Mouse (Mus musculus) T-cell, adult 2 months (primary cell): ENCODE measurements around the gene Caskin2.
"Not testable (repeated sequence)": the region's sequence is repeated elsewhere in the genome, so short reads cannot be mapped to it uniquely, and the experiment has no call there.

ENCODE experiments used
- DNase-seq: peaks from one replicate; pipeline ENCODE4 v3.0.0; 2022; ENCODE audit warnings: low spot score

The Caskin2 gene

GRCm38 (mm10) chr11:115813507-115814296 lies at the start of gene Caskin2:
Caskin2 (minus strand) TSS chr11:115813639.
- DNase-seq: peak; percentile 91

GRCm38 (mm10) chr11:115859143-115859945 lies 45.9 kb upstream of the Caskin2 start:
- DNase-seq: peak; percentile 86

GRCm38 (mm10) chr11:115858354-115858753 lies 44.9 kb upstream of the Caskin2 start, which contains the start of gene Myo15b:
Myo15b (plus strand) TSS chr11:115858406.
- DNase-seq: no peak

- no peak for DNase-seq
These were observed 44.5 kb upstream of the Caskin2 start for GRCm38 (mm10) chr11:115857936-115858335.

GRCm38 (mm10) chr11:115857146-115857545 lies 43.7 kb upstream of the Caskin2 start:
- DNase-seq: not testable (repeated sequence)

GRCm38 (mm10) chr11:115854674-115855073 lies 41.2 kb upstream of the Caskin2 start:
- no peak for DNase-seq

GRCm38 (mm10) chr11:115845819-115846218 lies 32.4 kb upstream of the Caskin2 start:
- DNase-seq: no peak

GRCm38 (mm10) chr11:115844240-115844639 lies 30.8 kb upstream of the Caskin2 start:
- no peak for DNase-seq

GRCm38 (mm10) chr11:115843891-115844239 lies 30.4 kb upstream of the Caskin2 start:
- DNase-seq: no peak

- no peak for DNase-seq
These were observed 29.9 kb upstream of the Caskin2 start for GRCm38 (mm10) chr11:115843141-115843890.

GRCm38 (mm10) chr11:115841961-115842550 lies 28.6 kb upstream of the Caskin2 start:
- no peak for DNase-seq

GRCm38 (mm10) chr11:115841044-115841443 lies 27.6 kb upstream of the Caskin2 start:
- no peak for DNase-seq

- DNase-seq: no peak
These were observed 26.3 kb upstream of the Caskin2 start for GRCm38 (mm10) chr11:115839732-115840131.

GRCm38 (mm10) chr11:115838895-115839311 lies 25.5 kb upstream of the Caskin2 start:
- no peak for DNase-seq

- DNase-seq: no peak
These were observed 24.3 kb upstream of the Caskin2 start for GRCm38 (mm10) chr11:115837606-115838345.

- no peak for DNase-seq
These were observed 23.4 kb upstream of the Caskin2 start for GRCm38 (mm10) chr11:115836656-115837395.

- no peak for DNase-seq
These were observed 20.6 kb upstream of the Caskin2 start for GRCm38 (mm10) chr11:115834033-115834432.

GRCm38 (mm10) chr11:115833021-115833513 lies 19.6 kb upstream of the Caskin2 start:
- DNase-seq: no peak

- DNase-seq: no peak
These were observed 19.1 kb upstream of the Caskin2 start for GRCm38 (mm10) chr11:115832523-115832922.

- no peak for DNase-seq
These were observed 18.6 kb upstream of the Caskin2 start for GRCm38 (mm10) chr11:115832064-115832463.
